Mouse (Mus musculus): ENCODE data around the gene Btg2.

DNA sequence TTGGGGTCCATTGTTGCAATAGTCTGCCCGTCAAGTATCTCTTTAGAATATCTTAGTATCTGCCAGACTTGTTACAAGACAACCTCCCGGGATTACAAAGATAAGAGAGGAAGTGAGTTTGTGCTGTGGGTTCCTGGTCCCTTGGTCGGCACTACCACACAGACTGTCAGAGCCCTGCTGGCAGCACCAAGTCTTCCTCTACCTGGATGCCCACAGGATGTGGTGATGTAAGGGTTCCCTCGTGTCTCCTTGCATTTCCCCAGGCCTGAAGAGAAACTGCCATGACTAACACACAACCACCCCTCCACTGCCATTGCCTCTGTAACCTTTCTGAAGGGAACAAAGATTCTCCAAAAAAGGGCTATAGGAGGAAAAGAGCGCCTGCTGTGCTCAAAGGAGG is 52.9 kb downstream of the Btg2 start:
- TF ChIP-seq CTCF (conservative IDR thresholded peaks at IDR 0.05 in 1 of 2, IDR thresholded peaks at IDR 0.05 in 1 of 2; ENCODE audit: low read depth in 2 of 2, low read length in 2 of 2) (no peak), ZNF384 (IDR thresholded peaks at IDR 0.05; ENCODE audit: low read depth, low read length) (no peak), CHD2 (IDR thresholded peaks at IDR 0.05; ENCODE audit: low read length) (no peak), USF2 (conservative IDR thresholded peaks at IDR 0.05; ENCODE audit: low read depth, low read length) (no peak), ZC3H11A (IDR thresholded peaks at IDR 0.05; ENCODE audit: low read depth, low read length) (no peak), MXI1 (IDR thresholded peaks at IDR 0.05; ENCODE audit: low read depth, low read length) (no peak), RCOR1 (conservative IDR thresholded peaks at IDR 0.05; ENCODE audit: low read depth, low read length) (no peak), MAFK (IDR thresholded peaks at IDR 0.05; ENCODE audit: insufficient replicate concordance, low read length) (no peak)

Measured in CH12.LX (cell line).